Mouse (Mus musculus): Measurements from ENCODE around the gene Dnah6.

- TF ChIP-seq CTCF (IDR thresholded peaks at IDR 0.05; ENCODE audit: insufficient read depth, low read depth, low read length) (no peak), POLR2A (IDR thresholded peaks at IDR 0.05; ENCODE audit: insufficient read depth, low read depth, low read length) (no peak)
These were observed 7.0 kb upstream of the Dnah6 start for GRCm38 (mm10) chr6:73228408-73228807.

Measured in olfactory bulb, adult 2 months (tissue).